ENCODE assay signal across 10 mouse cellular contexts in the genomic region with DNA sequence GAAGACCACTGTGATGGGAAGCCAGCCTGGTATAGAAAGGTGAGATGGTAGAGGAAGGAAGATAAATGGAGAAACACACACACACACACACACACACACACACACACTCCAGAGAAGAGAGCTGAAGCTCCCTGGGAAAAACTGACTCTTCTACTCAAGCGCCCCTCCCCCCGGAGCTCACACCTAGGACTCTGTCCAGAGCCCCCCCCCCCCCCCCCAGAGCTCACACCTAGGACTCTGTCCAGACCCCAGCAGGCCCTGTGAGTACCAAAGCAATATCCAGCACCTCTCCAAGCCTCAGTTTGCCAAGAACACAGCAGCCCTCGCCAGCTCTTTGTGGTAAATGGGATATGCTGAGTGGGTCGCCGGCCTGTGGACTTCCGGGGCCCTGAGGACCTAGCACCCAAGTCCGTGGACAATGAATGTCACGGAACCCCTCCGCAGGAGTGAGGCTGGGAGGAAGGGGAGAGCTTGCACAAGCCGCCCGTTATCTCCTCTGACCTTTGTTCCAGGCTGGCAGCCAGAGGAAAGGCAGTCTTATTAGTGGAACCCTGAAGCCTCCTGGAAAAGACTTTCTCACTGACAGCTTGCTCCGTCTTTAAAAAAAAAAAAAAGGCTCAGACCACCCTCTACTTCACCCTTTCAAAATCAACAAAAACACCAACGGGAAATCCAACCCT. TPM values are rescaled to one million over a fixed set of nuclear protein-coding genes. Genes with fewer than 3 reads are reported as not detected.
DNase-seq lines count a peak whose midpoint lies in the region; ATAC-seq and TF ChIP-seq lines count a peak whose summit lies in the region.
"Had no signal": no experiment of that assay in that cellular context is flagged by ENCODE, and none has a peak within 500 bp of the region (broad histone marks: within the 10 kb centered on the region; RNA-seq: fewer than 3 reads in every experiment).

No protein-coding gene starts in this region.

- peaks cover 8% of the 10 kb centered on the region; the same call in 1 of the 2 replicates for H3K27me3 ChIP-seq in kidney, embryonic 14.5 days (ENCODE audit: control insufficient read depth, insufficient read depth, low read length)
- no peaks in the 10 kb centered on the region; the same call in 1 of the 2 replicates for H3K27me3 ChIP-seq in heart, embryonic 13.5 days (replicated peaks)
- no peaks in the 10 kb centered on the region for H3K27me3 ChIP-seq in intestine, postnatal 0 days (replicated peaks; ENCODE audit: control insufficient read depth, insufficient read depth, low read length)
- no peaks in the 10 kb centered on the region for H3K27me3 ChIP-seq in neural tube, embryonic 15.5 days (replicated peaks)

- no peak overlapping the region for H3K27ac ChIP-seq in kidney, embryonic 14.5 days (ENCODE audit: low read depth, low read length)
- peak overlapping the region; percentile 66; the same call in 1 of the 2 replicates for H3K27ac ChIP-seq in heart, embryonic 13.5 days (replicated peaks)
- H3K27ac ChIP-seq in intestine, postnatal 0 days (ENCODE audit: low read depth, low read length): peak overlapping the region; percentile 82
- no peak overlapping the region for H3K27ac ChIP-seq in neural tube, embryonic 15.5 days (replicated peaks)
- H3K27ac ChIP-seq: limb, embryonic 12.5 days had no signal

- no peak overlapping the region for H3K4me3 ChIP-seq in kidney, embryonic 14.5 days (ENCODE audit: low read length)
- no peak overlapping the region for H3K4me3 ChIP-seq in heart, embryonic 13.5 days
- peak overlapping the region; percentile 8; the same call in 1 of the 2 replicates for H3K4me3 ChIP-seq in intestine, postnatal 0 days (ENCODE audit: low read depth, low read length)
- peak overlapping the region; percentile 86 for H3K4me3 ChIP-seq in neural tube, embryonic 15.5 days (replicated peaks)
- H3K4me3 ChIP-seq: limb, embryonic 12.5 days; myocyte had no signal

- H3K9me3 ChIP-seq in kidney, embryonic 14.5 days (ENCODE audit: control insufficient read depth, low read length): no peaks in the 10 kb centered on the region
- no peaks in the 10 kb centered on the region for H3K9me3 ChIP-seq in heart, embryonic 13.5 days
- no peaks in the 10 kb centered on the region for H3K9me3 ChIP-seq in intestine, postnatal 0 days (ENCODE audit: control insufficient read depth)
- H3K9me3 ChIP-seq in neural tube, embryonic 15.5 days (replicated peaks): no peaks in the 10 kb centered on the region
- H3K9me3 ChIP-seq: limb, embryonic 12.5 days had no signal

- no peaks in the 10 kb centered on the region for H3K36me3 ChIP-seq in kidney, embryonic 14.5 days (ENCODE audit: control insufficient read depth, insufficient read depth, low read length)
- no peaks in the 10 kb centered on the region for H3K36me3 ChIP-seq in heart, embryonic 13.5 days
- H3K36me3 ChIP-seq in intestine, postnatal 0 days (ENCODE audit: control insufficient read depth, insufficient read depth): no peaks in the 10 kb centered on the region; the same call in 1 of the 2 replicates
- no peaks in the 10 kb centered on the region for H3K36me3 ChIP-seq in neural tube, embryonic 15.5 days

- peaks cover 46% of the 10 kb centered on the region for H3K4me1 ChIP-seq in kidney, embryonic 14.5 days (ENCODE audit: control insufficient read depth, insufficient read depth, low read length)
- H3K4me1 ChIP-seq in heart, embryonic 13.5 days: peaks cover 89% of the 10 kb centered on the region
- H3K4me1 ChIP-seq in intestine, postnatal 0 days (replicated peaks; ENCODE audit: control insufficient read depth, insufficient read depth, low read length): peaks cover 4% of the 10 kb centered on the region; the same call in 1 of the 2 replicates
- H3K4me1 ChIP-seq in neural tube, embryonic 15.5 days: peaks cover 88% of the 10 kb centered on the region

- peak; percentile 56 for DNase-seq in kidney, postnatal 14 days
- no peak for DNase-seq in left cerebral cortex, postnatal 14 days (ENCODE audit: low spot score in 2 of 2)
- no peak for DNase-seq in lung, postnatal 25 days (ENCODE audit: low spot score)
- no peak for DNase-seq in lung, postnatal 36 days

- ATAC-seq in kidney, embryonic 14.5 days (ENCODE audit: low FRiP score, low TSS enrichment): no peak
- ATAC-seq in heart, embryonic 13.5 days (ENCODE audit: extremely low read depth, insufficient number of reproducible peaks, low FRiP score, low TSS enrichment): no peak
- ATAC-seq in intestine, postnatal 0 days: no peak
- no peak for ATAC-seq in neural tube, embryonic 15.5 days (ENCODE audit: low FRiP score)

- WGBS in kidney, embryonic 14.5 days: 62% methylated on average over 13 of the region's 13 CpGs
- 26% methylated on average over 13 of the region's 13 CpGs for whole genome bisulfite sequencing in heart, embryonic 13.5 days
- WGBS in intestine, postnatal 0 days: 27% methylated on average over 13 of the region's 13 CpGs
- WGBS in neural tube, embryonic 15.5 days: 59% methylated on average over 13 of the region's 13 CpGs

- no peak for TF ChIP-seq CTCF in intestine, postnatal 0 days (IDR thresholded peaks at IDR 0.05; ENCODE audit: low read depth)

- intact Hi-C loops in left cerebral cortex, postnatal 14 days (cut with DNase I): loop anchor here (5.0 kb wide), 1 partner anchor 38 kb away; no protein-coding TSS in a partner anchor

- no peak overlapping the region for H3K4me2 ChIP-seq in kidney, embryonic 14.5 days (replicated peaks; ENCODE audit: low read depth, low read length)
- peak overlapping the region; percentile 96 for H3K4me2 ChIP-seq in heart, embryonic 13.5 days
- H3K4me2 ChIP-seq in intestine, postnatal 0 days (replicated peaks; ENCODE audit: low read depth): peak overlapping the region; percentile 99
- peak overlapping the region; percentile 95 for H3K4me2 ChIP-seq in neural tube, embryonic 15.5 days
- H3K4me2 ChIP-seq: limb, embryonic 12.5 days had no signal

- no peak overlapping the region for H3K9ac ChIP-seq in kidney, embryonic 14.5 days (ENCODE audit: low read depth, low read length)
- peak overlapping the region; percentile 63 for H3K9ac ChIP-seq in heart, embryonic 13.5 days
- H3K9ac ChIP-seq in intestine, postnatal 0 days (ENCODE audit: low read depth, low read length): peak overlapping the region; percentile 34; the same call in 1 of the 2 replicates
- no peak overlapping the region for H3K9ac ChIP-seq in neural tube, embryonic 15.5 days (replicated peaks)
- H3K9ac ChIP-seq: limb, embryonic 12.5 days had no signal

RNA-seq across cellular contexts. Expression of gene Ccdc85c, which starts 4.8 kb away (rescaled TPM):
- 9.9 and 11.0 TPM in 2 replicates for polyA plus RNA-seq in kidney, embryonic 14.5 days (2014; fragmentation: Nextera tagmentation; extraction: Ambion mirVana)
- 4.9 and 5.8 TPM in 2 replicates for polyA plus RNA-seq in heart, embryonic 13.5 days (2015; fragmentation: Nextera tagmentation; extraction: Ambion mirVana)
- polyA plus RNA-seq in intestine, postnatal 0 days (2015; fragmentation: Nextera tagmentation; extraction: Ambion mirVana): 10.1 and 12.0 TPM in 2 replicates
- polyA plus RNA-seq in neural tube, embryonic 15.5 days (2015; fragmentation: Nextera tagmentation; extraction: Ambion mirVana): 10.5 and 11.9 TPM in 2 replicates
- total RNA-seq in left cerebral cortex, postnatal 14 days (2021): 10 to 100 TPM; 63.8 to 64.7 TPM

RNA-seq across cellular contexts. Expression of gene Hhipl1, which starts 35.7 kb away (rescaled TPM):
- 0.27 and 0.61 TPM in 2 replicates for polyA plus RNA-seq in kidney, embryonic 14.5 days (2014; fragmentation: Nextera tagmentation; extraction: Ambion mirVana)
- 0.71 and 1.1 TPM in 2 replicates for polyA plus RNA-seq in heart, embryonic 13.5 days (2015; fragmentation: Nextera tagmentation; extraction: Ambion mirVana)
- polyA plus RNA-seq in intestine, postnatal 0 days (2015; fragmentation: Nextera tagmentation; extraction: Ambion mirVana): 0.20 TPM in 2 replicates
- polyA plus RNA-seq in neural tube, embryonic 15.5 days (2015; fragmentation: Nextera tagmentation; extraction: Ambion mirVana): 2.7 and 3.2 TPM in 2 replicates
- 1 to 10 TPM; 6.4 to 8.5 TPM for total RNA-seq in left cerebral cortex, postnatal 14 days (2021)

Comparison
In these comparisons a context has a peak if more than half of its experiments do, and no peak if none do; other contexts are left out.
1. H3K27ac ChIP-seq: peak in heart, embryonic 13.5 days (single experiment) and intestine, postnatal 0 days (single experiment); none in kidney, embryonic 14.5 days (single experiment) and neural tube, embryonic 15.5 days (single experiment).
2. H3K4me3 ChIP-seq: peak in intestine, postnatal 0 days (single experiment) and neural tube, embryonic 15.5 days (single experiment); none in kidney, embryonic 14.5 days (single experiment) and heart, embryonic 13.5 days (single experiment).
3. H3K9ac ChIP-seq: peak in heart, embryonic 13.5 days (single experiment) and intestine, postnatal 0 days (single experiment); none in kidney, embryonic 14.5 days (single experiment) and neural tube, embryonic 15.5 days (single experiment).